Mouse (Mus musculus) kidney, postnatal 0 days (tissue): ENCODE results near the gene Vasp. TPM values are rescaled to one million over a fixed set of nuclear protein-coding genes. Genes with fewer than 3 reads are reported as not detected.

Experiments used
- ATAC-seq: fragments of 200-750 bp; cut with Nextera tagmentation; replicated peaks from 2 replicates; pipeline ENCODE4 v1.8.0; 2017; ENCODE audit warnings: low read depth, moderate number of reproducible peaks, moderate TSS enrichment, moderate library complexity; ENCODE audit not compliant: low FRiP score
- DNase-seq: peaks from one replicate; pipeline ENCODE4 v3.0.0-alpha.2; 2016; ENCODE audit warnings: low spot score
- H3K27ac ChIP-seq: fragments of 300-500 bp; sonication (generic); 2 replicates; pipeline ENCODE4 v1.5.1; 2014; ENCODE audit warnings: mild to moderate bottlenecking
- H3K27me3 ChIP-seq: fragments of 300-500 bp; sonication (generic); 2 replicates; pipeline ENCODE4 v1.6.1; 2014; ENCODE audit warnings: low read length, mixed read lengths; ENCODE audit not compliant: insufficient read depth
- H3K36me3 ChIP-seq: fragments of 300-500 bp; sonication (generic); 2 replicates; pipeline ENCODE4 v1.6.1; 2014; ENCODE audit warnings: low read length, mixed read lengths; ENCODE audit not compliant: insufficient read depth
- H3K4me1 ChIP-seq: fragments of 300-500 bp; sonication (generic); replicated peaks from 2 replicates; pipeline ENCODE4 v1.6.1; 2014; ENCODE audit warnings: antibody characterized with exemption, low read length, mixed read lengths; ENCODE audit not compliant: insufficient read depth
- H3K4me2 ChIP-seq: fragments of 300-500 bp; sonication (generic); 2 replicates; pipeline ENCODE4 v1.6.1; 2014; ENCODE audit warnings: mild to moderate bottlenecking, low read length, moderate library complexity, mixed read lengths
- H3K4me3 ChIP-seq: fragments of 300-500 bp; sonication (generic); replicated peaks from 2 replicates; pipeline ENCODE4 v1.5.1; 2014; ENCODE audit warnings: low read depth, low read length
- H3K9ac ChIP-seq: fragments of 300-500 bp; sonication (generic); 2 replicates; pipeline ENCODE4 v1.6.1; 2014; ENCODE audit warnings: low read depth, low read length
- H3K9me3 ChIP-seq: fragments of 300-500 bp; sonication (generic); replicated peaks from 2 replicates; pipeline ENCODE4 v1.6.1; 2016; ENCODE audit warnings: low read length, inconsistent platforms, mixed read lengths
- CTCF ChIP-seq: IDR thresholded peaks from 2 replicates; pipeline ENCODE4 v1.5.1; 2016; ENCODE audit warnings: antibody characterized with exemption, low read depth, mild to moderate bottlenecking, moderate library complexity
- WGBS: fragments of 180-500 bp; shearing (Covaris S2); extraction: QIAGEN DNeasy Blood & Tissue Kit; methylation state at CpG from one replicate; pipeline ENCODE4 v1.1.7; 2014; 5-methylcytosine and 5-hydroxymethylcytosine counted together
- polyA plus RNA-seq: library from polyadenylated mRNA; unstranded; fragments of >200 nt; fragmentation: Nextera tagmentation; extraction: Ambion mirVana; gene quantifications from 2 replicates; pipeline ENCODE4 v1.2.1, GENCODE M21; 2015

Vasp gene
- polyA plus RNA-seq, 1 experiment from 2014 or later, result 89.4 TPM

- H3K36me3 ChIP-seq, result no peaks in the 10 kb centered on the region
- peak within 1 kb of the TSS; percentile 99 for H3K27ac ChIP-seq
- no peaks in the 10 kb centered on the region for H3K27me3 ChIP-seq
- peak; percentile 94 for ATAC-seq
- TF ChIP-seq CTCF, result peak; percentile 67
- peaks cover 9% of the 10 kb centered on the region; the same call in 1 of the 2 replicates for H3K4me1 ChIP-seq
- peak within 1 kb of the TSS; percentile 79 for H3K9ac ChIP-seq
- WGBS, result 2% methylated on average over 90 of the region's 91 CpGs
- DNase-seq, result peak; percentile 100
- H3K4me2 ChIP-seq, result peak within 1 kb of the TSS; percentile 80
- H3K9me3 ChIP-seq, result no peaks in the 10 kb centered on the region
- peak within 1 kb of the TSS; percentile 62 for H3K4me3 ChIP-seq
Measured at GRCm38 (mm10) chr7:19227883-19228792, 43.5 kb downstream of the Vasp start, which contains the start of gene Opa3. Gene Opa3 (plus strand): TSS chr7:19228334.

GRCm38 (mm10) chr7:19226817-19227797, 44.5 kb downstream of the Vasp start:
- H3K36me3 ChIP-seq, result no peaks in the 10 kb centered on the region
- ATAC-seq, result no peak; the same call in 1 of the 2 replicates

GRCm38 (mm10) chr7:19224933-19225332, 46.7 kb downstream of the Vasp start:
- no peak overlapping the region for H3K9ac ChIP-seq
- 78% methylated on average over 4 of the region's 4 CpGs for WGBS
- H3K27ac ChIP-seq, result no peak overlapping the region
- no peak overlapping the region for H3K4me3 ChIP-seq
- peaks cover 9% of the 10 kb centered on the region; the same call in 1 of the 2 replicates for H3K4me1 ChIP-seq
- H3K4me2 ChIP-seq, result no peak overlapping the region
- DNase-seq (no peak), ATAC-seq (no peak)
- TF ChIP-seq CTCF, result no peak
- no peaks in the 10 kb centered on the region for H3K27me3 ChIP-seq
- no peaks in the 10 kb centered on the region for H3K9me3 ChIP-seq
- no peaks in the 10 kb centered on the region for H3K36me3 ChIP-seq

More at GRCm38 (mm10) chr7:19226817-19227797, 44.5 kb downstream of the Vasp start:
- Histone ChIP-seq H3K9ac (peak overlapping the region; percentile 66), H3K27me3 (no peaks in the 10 kb centered on the region), H3K27ac (peak overlapping the region; percentile 90), H3K4me3 (peak overlapping the region; percentile 62), H3K4me1 (peaks cover 9% of the 10 kb centered on the region; the same call in 1 of the 2 replicates), H3K9me3 (no peaks in the 10 kb centered on the region), H3K4me2 (peak overlapping the region; percentile 80)
- TF ChIP-seq CTCF, result no peak
- DNase-seq, result peak; percentile 68
- 14% methylated on average over 20 of the region's 20 CpGs for WGBS

GRCm38 (mm10) chr7:19222875-19223274, 48.7 kb downstream of the Vasp start:
- ATAC-seq (no peak), DNase-seq (no peak)
- Histone ChIP-seq H3K36me3 (no peaks in the 10 kb centered on the region), H3K27me3 (no peaks in the 10 kb centered on the region), H3K9me3 (no peaks in the 10 kb centered on the region), H3K9ac (no peak overlapping the region), H3K4me2 (no peak overlapping the region), H3K4me1 (0 out of 2 replicates have a peak, but pooled peaks cover 3% of the 10 kb centered on the region), H3K27ac (no peak overlapping the region), H3K4me3 (no peak overlapping the region)
- TF ChIP-seq CTCF, result no peak
- 90% methylated on average over 14 of the region's 14 CpGs for WGBS

GRCm38 (mm10) chr7:19222189-19222588, 49.4 kb downstream of the Vasp start:
- Histone ChIP-seq H3K4me1 (0 out of 2 replicates have a peak, but pooled peaks cover 3% of the 10 kb centered on the region), H3K9me3 (no peaks in the 10 kb centered on the region), H3K9ac (no peak overlapping the region), H3K27me3 (no peaks in the 10 kb centered on the region), H3K27ac (no peak overlapping the region), H3K4me3 (no peak overlapping the region), H3K36me3 (no peaks in the 10 kb centered on the region), H3K4me2 (no peak overlapping the region)
- TF ChIP-seq CTCF, result no peak
- 93% methylated on average over 16 of the region's 16 CpGs for WGBS
- ATAC-seq, result no peak
- no peak for DNase-seq

GRCm38 (mm10) chr7:19220061-19220460, 51.6 kb downstream of the Vasp start:
- TF ChIP-seq CTCF, result 0 out of 2 replicates have a peak, but pooled peaks have one; percentile 11
- H3K36me3 ChIP-seq, result no peaks in the 10 kb centered on the region
- DNase-seq, result no peak
- 61% methylated on average over 3 of the region's 3 CpGs for WGBS
- H3K4me3 ChIP-seq, result no peak overlapping the region
- no peak overlapping the region for H3K9ac ChIP-seq
- no peaks in the 10 kb centered on the region for H3K9me3 ChIP-seq
- ATAC-seq, result no peak
- H3K27ac ChIP-seq, result no peak overlapping the region
- no peak overlapping the region for H3K4me2 ChIP-seq
- no peaks in the 10 kb centered on the region for H3K27me3 ChIP-seq
- no peaks in the 10 kb centered on the region for H3K4me1 ChIP-seq
